Mouse (Mus musculus) embryonic facial prominence, embryonic 12.5 days (tissue): ENCODE data around the gene Nudt19. TPM values are rescaled to one million over a fixed set of nuclear protein-coding genes. Genes with fewer than 3 reads are reported as not detected.
"Not testable (repeated sequence)": the region's sequence is repeated elsewhere in the genome, so short reads cannot be mapped to it uniquely, and the experiment has no call there.

Source experiments
- ATAC-seq: fragments of 200-750 bp; cut with Nextera tagmentation; 2 replicates; pipeline ENCODE4 v1.8.0; 2017; ENCODE audit not compliant: insufficient number of reproducible peaks, insufficient read depth, low FRiP score, low TSS enrichment
- H3K27ac ChIP-seq: fragments of 300-500 bp; sonication (generic); 2 replicates; pipeline ENCODE4 v1.5.1; 2016; ENCODE audit warnings: mild to moderate bottlenecking
- H3K27me3 ChIP-seq: fragments of 300-500 bp; sonication (generic); 2 replicates; pipeline ENCODE4 v1.6.1; 2016; ENCODE audit warnings: mild to moderate bottlenecking, moderate library complexity
- H3K36me3 ChIP-seq: fragments of 300-500 bp; sonication (generic); 2 replicates; pipeline ENCODE4 v1.6.1; 2016; ENCODE audit warnings: mild to moderate bottlenecking
- H3K4me1 ChIP-seq: fragments of 300-500 bp; sonication (generic); 2 replicates; pipeline ENCODE4 v1.6.1; 2016
- H3K4me2 ChIP-seq: fragments of 300-500 bp; sonication (generic); replicated peaks from 2 replicates; pipeline ENCODE4 v1.6.1; 2016; ENCODE audit warnings: mild to moderate bottlenecking, moderate library complexity
- H3K4me3 ChIP-seq: fragments of 300-500 bp; sonication (generic); 2 replicates; pipeline ENCODE4 v1.5.1; 2016; ENCODE audit warnings: mild to moderate bottlenecking
- H3K9ac ChIP-seq: fragments of 300-500 bp; sonication (generic); 2 replicates; pipeline ENCODE4 v1.6.1; 2016; ENCODE audit warnings: mild to moderate bottlenecking, moderate library complexity
- H3K9me3 ChIP-seq: fragments of 300-500 bp; sonication (generic); 2 replicates; pipeline ENCODE4 v1.6.1; 2016; ENCODE audit warnings: mild to moderate bottlenecking, moderate library complexity
- WGBS: fragments of 180-500 bp; shearing (Covaris S2); methylation state at CpG from one replicate; pipeline ENCODE4 v1.1.7; 2016; 5-methylcytosine and 5-hydroxymethylcytosine counted together
- polyA plus RNA-seq: library from polyadenylated mRNA; unstranded; fragments of >200 nt; fragmentation: Nextera tagmentation; extraction: Ambion mirVana; gene quantifications from 2 replicates; pipeline ENCODE4 v1.2.1, GENCODE M21; 2016

Nudt19 gene
- polyA plus RNA-seq, 1 experiment from 2014 or later, result 45.6 TPM

GRCm38 (mm10) chr7:35535750-35536512 is 20.2 kb downstream of the Nudt19 start:
- Histone ChIP-seq H3K27me3 (no peaks in the 10 kb centered on the region), H3K36me3 (no peaks in the 10 kb centered on the region), H3K27ac (no peak overlapping the region), H3K9me3 (no peaks in the 10 kb centered on the region), H3K4me3 (no peak overlapping the region), H3K9ac (no peak overlapping the region), H3K4me2 (no peak overlapping the region), H3K4me1 (no peaks in the 10 kb centered on the region)
- WGBS, result 78% methylated on average over 12 of the region's 12 CpGs
- no peak for ATAC-seq

GRCm38 (mm10) chr7:35530544-35530943 is 25.6 kb downstream of the Nudt19 start:
- H3K4me2 ChIP-seq, H3K9me3 ChIP-seq, ATAC-seq, H3K27ac ChIP-seq, H3K4me1 ChIP-seq, H3K27me3 ChIP-seq, H3K36me3 ChIP-seq, H3K4me3 ChIP-seq, H3K9ac ChIP-seq: not testable (repeated sequence)
- 43% methylated on average over 1 of the region's 1 CpGs for WGBS

- no peaks in the 10 kb centered on the region for H3K27me3 ChIP-seq
- no peak for ATAC-seq
- H3K9ac ChIP-seq, result no peak overlapping the region
- WGBS, result 68% methylated on average over 3 of the region's 3 CpGs
- H3K4me2 ChIP-seq, result no peak overlapping the region
- H3K27ac ChIP-seq, result no peak overlapping the region
- H3K36me3 ChIP-seq, result no peaks in the 10 kb centered on the region
- no peak overlapping the region for H3K4me3 ChIP-seq
- no peaks in the 10 kb centered on the region for H3K4me1 ChIP-seq
- H3K9me3 ChIP-seq, result no peaks in the 10 kb centered on the region
Measured at GRCm38 (mm10) chr7:35530026-35530425, 26.1 kb downstream of the Nudt19 start.

- Histone ChIP-seq H3K27ac (no peak overlapping the region), H3K9me3 (no peaks in the 10 kb centered on the region), H3K36me3 (no peaks in the 10 kb centered on the region), H3K4me2 (no peak overlapping the region), H3K27me3 (no peaks in the 10 kb centered on the region), H3K4me1 (no peaks in the 10 kb centered on the region), H3K9ac (no peak overlapping the region), H3K4me3 (no peak overlapping the region)
- WGBS, result 85% methylated on average over 2 of the region's 2 CpGs
- ATAC-seq, result no peak
Measured at GRCm38 (mm10) chr7:35526795-35527194, 29.3 kb downstream of the Nudt19 start.

- H3K9ac ChIP-seq, result no peak overlapping the region
- H3K4me3 ChIP-seq, result no peak overlapping the region
- 14% methylated on average over 4 of the region's 4 CpGs for WGBS
- H3K27me3 ChIP-seq, result no peaks in the 10 kb centered on the region
- H3K4me1 ChIP-seq, result no peaks in the 10 kb centered on the region
- no peak overlapping the region for H3K27ac ChIP-seq
- ATAC-seq, result no peak
- H3K4me2 ChIP-seq, result no peak overlapping the region
- H3K9me3 ChIP-seq, result no peaks in the 10 kb centered on the region
- H3K36me3 ChIP-seq, result no peaks in the 10 kb centered on the region
Measured at GRCm38 (mm10) chr7:35501995-35502394, 54.1 kb downstream of the Nudt19 start.

GRCm38 (mm10) chr7:35497516-35497915 is 58.6 kb downstream of the Nudt19 start:
- Histone ChIP-seq H3K36me3 (no peaks in the 10 kb centered on the region), H3K4me2 (no peak overlapping the region), H3K9ac (no peak overlapping the region), H3K9me3 (no peaks in the 10 kb centered on the region), H3K4me1 (no peaks in the 10 kb centered on the region), H3K27ac (no peak overlapping the region), H3K4me3 (no peak overlapping the region), H3K27me3 (no peaks in the 10 kb centered on the region)
- 88% methylated on average over 2 of the region's 2 CpGs for WGBS
- no peak for ATAC-seq

Other genes starting within 250 kb of the Nudt19 start
- 19.6 and 20.0 TPM in 2 replicates for gene Gpatch1, start 237.9 kb downstream of the Nudt19 start, polyA plus RNA-seq
- 4.1 and 4.9 TPM in 2 replicates for gene Rhpn2, start 222.1 kb downstream of the Nudt19 start, polyA plus RNA-seq
- gene Faap24, start 159.5 kb downstream of the Nudt19 start, polyA plus RNA-seq, result 14.0 and 15.4 TPM in 2 replicates
- 56.0 and 58.3 TPM in 2 replicates for gene Cep89, start 159.3 kb downstream of the Nudt19 start, polyA plus RNA-seq
- 0.29 and 0.45 TPM in 2 replicates for gene Slc7a9, start 107.5 kb downstream of the Nudt19 start, polyA plus RNA-seq
- 0.22 and 0.80 TPM in 2 replicates for gene Tdrd12, start 18.6 kb downstream of the Nudt19 start, polyA plus RNA-seq
- gene Rgs9bp, start 29.3 kb upstream of the Nudt19 start, polyA plus RNA-seq, result 0.09 and 0.20 TPM in 2 replicates
- 41.2 and 41.6 TPM in 2 replicates for gene Ankrd27, start 29.9 kb upstream of the Nudt19 start, polyA plus RNA-seq
- 323 and 330 TPM in 2 replicates for gene Pdcd5, start 91.2 kb upstream of the Nudt19 start, polyA plus RNA-seq
- gene Dpy19l3, start 198.2 kb upstream of the Nudt19 start, polyA plus RNA-seq, result 39.9 and 47.4 TPM in 2 replicates
- 27.7 and 29.7 TPM in 2 replicates for gene Zfp507, start 246.7 kb upstream of the Nudt19 start, polyA plus RNA-seq